Mouse (Mus musculus): Measurements from ENCODE around the gene Caps2. TPM values are rescaled to one million over a fixed set of nuclear protein-coding genes. Genes with fewer than 3 reads are reported as not detected.
"Not testable (repeated sequence)": the region's sequence is repeated elsewhere in the genome, so short reads cannot be mapped to it uniquely, and the experiment has no call there.

The Caps2 gene
- total RNA-seq (2014; rRNA removed; ENCODE audit: low replicate concordance) (not detected in 2 replicates), polyA plus RNA-seq (2015; fragmentation: Nextera tagmentation; extraction: Ambion mirVana) (0.04 and 0.07 TPM in 2 replicates)

GRCm38 (mm10) chr10:112163168-112163766 lies at the start of gene Caps2:
TSS of gene Caps2 (plus strand) at chr10:112163621.
- TF ChIP-seq CTCF (IDR thresholded peaks at IDR 0.05; ENCODE audit: low read depth), result no peak
- no peak for TF ChIP-seq EP300 (IDR thresholded peaks at IDR 0.05; ENCODE audit: low read depth)
- DNase-seq (ENCODE audit: low spot score) (peak; percentile 30), ATAC-seq (ENCODE audit: insufficient read depth, low read depth) (peak; percentile 49; the same call in 1 of the 2 replicates)
- H3K4me1 ChIP-seq (ENCODE audit: control insufficient read depth, insufficient read depth), result no peaks in the 10 kb centered on the region
- whole genome bisulfite sequencing, result 33% methylated on average over 4 of the region's 4 CpGs
- no peak within 1 kb of the TSS for H3K27ac ChIP-seq (ENCODE audit: low read depth)
- H3K36me3 ChIP-seq (replicated peaks; ENCODE audit: control insufficient read depth, insufficient read depth, low read length), result no peaks in the 10 kb centered on the region
- no peak within 1 kb of the TSS; the same call in 1 of the 2 replicates for H3K4me3 ChIP-seq (ENCODE audit: low read depth, low read length)
- no peaks in the 10 kb centered on the region for H3K27me3 ChIP-seq (ENCODE audit: control insufficient read depth, insufficient read depth, low read length)
- no peaks in the 10 kb centered on the region for H3K9me3 ChIP-seq (replicated peaks; ENCODE audit: control insufficient read depth, low read length)
- H3K9ac ChIP-seq (replicated peaks; ENCODE audit: low read depth, low read length), result no peak within 1 kb of the TSS
- H3K4me2 ChIP-seq (ENCODE audit: low read depth, low read length), result no peak within 1 kb of the TSS

- not testable (repeated sequence) for H3K4me2 ChIP-seq (ENCODE audit: low read depth, low read length); ATAC-seq (ENCODE audit: insufficient read depth, low read depth)
- 58% methylated on average over 2 of the region's 2 CpGs for WGBS
These were observed 38.3 kb upstream of the Caps2 start for GRCm38 (mm10) chr10:112125090-112125489.

GRCm38 (mm10) chr10:112127682-112128230 lies 35.7 kb upstream of the Caps2 start:
- H3K27ac ChIP-seq (ENCODE audit: low read depth); H3K4me3 ChIP-seq (ENCODE audit: low read depth, low read length); H3K9me3 ChIP-seq (replicated peaks; ENCODE audit: control insufficient read depth, low read length); ATAC-seq (ENCODE audit: insufficient read depth, low read depth); H3K9ac ChIP-seq (replicated peaks; ENCODE audit: low read depth, low read length); DNase-seq (ENCODE audit: low spot score); H3K4me2 ChIP-seq (ENCODE audit: low read depth, low read length); H3K27me3 ChIP-seq (ENCODE audit: control insufficient read depth, insufficient read depth, low read length); H3K4me1 ChIP-seq (ENCODE audit: control insufficient read depth, insufficient read depth); H3K36me3 ChIP-seq (replicated peaks; ENCODE audit: control insufficient read depth, insufficient read depth, low read length): not testable (repeated sequence)
- 79% methylated on average over 6 of the region's 6 CpGs for WGBS

More at GRCm38 (mm10) chr10:112125090-112125489, 38.3 kb upstream of the Caps2 start:
- not testable (repeated sequence) for H3K4me1 ChIP-seq (ENCODE audit: control insufficient read depth, insufficient read depth); H3K9me3 ChIP-seq (replicated peaks; ENCODE audit: control insufficient read depth, low read length); H3K27ac ChIP-seq (ENCODE audit: low read depth); H3K9ac ChIP-seq (replicated peaks; ENCODE audit: low read depth, low read length); H3K27me3 ChIP-seq (ENCODE audit: control insufficient read depth, insufficient read depth, low read length); H3K4me3 ChIP-seq (ENCODE audit: low read depth, low read length); H3K36me3 ChIP-seq (replicated peaks; ENCODE audit: control insufficient read depth, insufficient read depth, low read length); DNase-seq (ENCODE audit: low spot score)

GRCm38 (mm10) chr10:112132194-112132593 lies 31.2 kb upstream of the Caps2 start:
- WGBS, result 81% methylated on average over 3 of the region's 3 CpGs
- no peak for ATAC-seq (ENCODE audit: insufficient read depth, low read depth)

GRCm38 (mm10) chr10:112138050-112138870 lies 25.2 kb upstream of the Caps2 start:
- Histone ChIP-seq H3K27ac (ENCODE audit: low read depth) (no peak overlapping the region), H3K4me1 (ENCODE audit: control insufficient read depth, insufficient read depth) (no peaks in the 10 kb centered on the region), H3K27me3 (ENCODE audit: control insufficient read depth, insufficient read depth, low read length) (no peaks in the 10 kb centered on the region), H3K4me2 (ENCODE audit: low read depth, low read length) (peak overlapping the region; percentile 41), H3K9me3 (replicated peaks; ENCODE audit: control insufficient read depth, low read length) (no peaks in the 10 kb centered on the region), H3K9ac (replicated peaks; ENCODE audit: low read depth, low read length) (no peak overlapping the region), H3K4me3 (ENCODE audit: low read depth, low read length) (peak overlapping the region; percentile 25), H3K36me3 (replicated peaks; ENCODE audit: control insufficient read depth, insufficient read depth, low read length) (no peaks in the 10 kb centered on the region)
- ATAC-seq (ENCODE audit: insufficient read depth, low read depth), result no peak
- DNase-seq (ENCODE audit: low spot score), result peak; percentile 69
- 17% methylated on average over 9 of the region's 9 CpGs for WGBS
- TF ChIP-seq CTCF (IDR thresholded peaks at IDR 0.05; ENCODE audit: low read depth) (peak; percentile 61), EP300 (IDR thresholded peaks at IDR 0.05; ENCODE audit: low read depth) (no peak)

More at GRCm38 (mm10) chr10:112132194-112132593, 31.2 kb upstream of the Caps2 start:
- DNase-seq (ENCODE audit: low spot score), result no peak
- no peak overlapping the region for H3K4me2 ChIP-seq (ENCODE audit: low read depth, low read length)
- H3K9ac ChIP-seq (replicated peaks; ENCODE audit: low read depth, low read length), result no peak overlapping the region
- TF ChIP-seq EP300 (IDR thresholded peaks at IDR 0.05; ENCODE audit: low read depth), result no peak
- TF ChIP-seq CTCF (IDR thresholded peaks at IDR 0.05; ENCODE audit: low read depth), result no peak
- H3K4me3 ChIP-seq (ENCODE audit: low read depth, low read length), result no peak overlapping the region
- H3K9me3 ChIP-seq (replicated peaks; ENCODE audit: control insufficient read depth, low read length), result no peaks in the 10 kb centered on the region
- no peak overlapping the region for H3K27ac ChIP-seq (ENCODE audit: low read depth)
- H3K27me3 ChIP-seq (ENCODE audit: control insufficient read depth, insufficient read depth, low read length), result no peaks in the 10 kb centered on the region
- H3K4me1 ChIP-seq (ENCODE audit: control insufficient read depth, insufficient read depth), result no peaks in the 10 kb centered on the region
- no peaks in the 10 kb centered on the region for H3K36me3 ChIP-seq (replicated peaks; ENCODE audit: control insufficient read depth, insufficient read depth, low read length)
